Mouse (Mus musculus): ENCODE measurements around the gene Xylt1. TPM values are rescaled to one million over a fixed set of nuclear protein-coding genes. Genes with fewer than 3 reads are reported as not detected.

The Xylt1 gene
- polyA plus RNA-seq, 1 experiment from 2014 or later, result 2.7 TPM

DNA sequence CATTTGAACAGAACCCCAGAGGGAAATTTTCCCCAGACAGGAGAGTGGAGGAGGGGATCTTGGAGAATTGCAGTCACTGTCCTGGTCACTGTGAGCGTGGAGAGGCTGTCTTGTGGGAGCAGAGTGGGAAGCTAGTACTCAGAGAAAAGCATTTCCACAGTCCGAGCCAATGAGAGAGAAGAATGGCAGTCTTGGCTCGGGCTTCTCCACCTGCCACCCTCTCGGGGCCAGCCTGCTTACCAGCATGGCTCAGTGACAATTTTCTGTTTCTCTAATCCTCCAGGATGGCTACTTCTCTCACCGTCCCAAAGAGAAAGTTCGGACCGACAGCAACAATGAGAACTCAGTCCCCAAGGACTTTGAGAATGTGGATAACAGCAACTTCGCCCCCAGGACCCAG lies 167.5 kb downstream of the Xylt1 start:
- ATAC-seq (ENCODE audit: insufficient number of reproducible peaks, insufficient read depth, low FRiP score, low read depth), result no peak
- no peak overlapping the region for H3K9ac ChIP-seq (replicated peaks; ENCODE audit: low read depth, low read length)
- H3K4me1 ChIP-seq (ENCODE audit: control insufficient read depth, insufficient read depth, low read length), result peaks cover 5% of the 10 kb centered on the region; the same call in 1 of the 2 replicates
- WGBS, result 80% methylated on average over 8 of the region's 8 CpGs
- H3K4me2 ChIP-seq (replicated peaks; ENCODE audit: low read depth, low read length), result no peak overlapping the region
- H3K27ac ChIP-seq (ENCODE audit: low read length), result no peak overlapping the region
- H3K27me3 ChIP-seq (ENCODE audit: control insufficient read depth, insufficient read depth, low read length), result no peaks in the 10 kb centered on the region
- H3K36me3 ChIP-seq (ENCODE audit: control insufficient read depth, insufficient read depth, low read length), result no peaks in the 10 kb centered on the region
- no peak overlapping the region for H3K4me3 ChIP-seq (ENCODE audit: low read depth, low read length)
- no peaks in the 10 kb centered on the region for H3K9me3 ChIP-seq (ENCODE audit: control insufficient read depth, low read depth, low read length)

DNA sequence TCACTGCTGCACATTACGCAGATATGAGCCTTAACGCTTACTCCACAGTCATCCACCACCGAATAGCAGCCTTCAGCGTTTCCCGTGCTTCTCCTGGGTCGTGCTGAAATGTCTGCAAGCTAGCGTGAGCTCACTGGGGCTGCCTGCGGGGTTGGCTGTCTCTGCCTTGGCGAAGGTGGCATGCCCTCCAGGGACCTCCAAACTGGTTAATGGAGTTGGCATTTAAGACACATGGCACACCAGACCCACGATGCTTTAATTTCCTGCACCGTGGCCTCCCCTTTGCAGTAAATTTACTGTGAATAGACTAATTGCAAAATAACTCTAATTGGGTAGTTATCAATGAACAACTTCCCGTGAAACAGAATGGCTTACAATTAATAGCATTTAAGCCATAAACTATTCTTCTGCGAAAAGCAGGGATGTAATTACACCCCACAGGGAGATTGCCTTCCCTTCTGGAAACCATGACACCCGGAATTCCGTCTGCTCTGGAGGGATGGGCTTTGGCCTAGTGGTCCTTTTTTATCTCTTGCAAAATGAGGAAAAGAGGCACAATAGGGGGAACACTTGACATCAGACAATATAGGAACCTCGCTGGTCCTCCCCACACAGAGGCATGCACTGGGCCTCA lies 170.3 kb downstream of the Xylt1 start:
- H3K4me2 ChIP-seq (replicated peaks; ENCODE audit: low read depth, low read length), result no peak overlapping the region
- H3K27ac ChIP-seq (ENCODE audit: low read length), result no peak overlapping the region
- ATAC-seq (ENCODE audit: insufficient number of reproducible peaks, insufficient read depth, low FRiP score, low read depth), result no peak
- H3K36me3 ChIP-seq (ENCODE audit: control insufficient read depth, insufficient read depth, low read length), result no peaks in the 10 kb centered on the region
- H3K27me3 ChIP-seq (ENCODE audit: control insufficient read depth, insufficient read depth, low read length), result no peaks in the 10 kb centered on the region
- WGBS, result 81% methylated on average over 16 of the region's 16 CpGs
- H3K9me3 ChIP-seq (ENCODE audit: control insufficient read depth, low read depth, low read length), result no peaks in the 10 kb centered on the region
- no peak overlapping the region for H3K4me3 ChIP-seq (ENCODE audit: low read depth, low read length)
- H3K4me1 ChIP-seq (ENCODE audit: control insufficient read depth, insufficient read depth, low read length), result peaks cover 5% of the 10 kb centered on the region; the same call in 1 of the 2 replicates
- no peak overlapping the region for H3K9ac ChIP-seq (replicated peaks; ENCODE audit: low read depth, low read length)

GRCm38 (mm10) chr7:117553228-117553627 lies 172.4 kb downstream of the Xylt1 start:
- H3K36me3 ChIP-seq (ENCODE audit: control insufficient read depth, insufficient read depth, low read length), result no peaks in the 10 kb centered on the region
- H3K9me3 ChIP-seq (ENCODE audit: control insufficient read depth, low read depth, low read length), result no peaks in the 10 kb centered on the region
- no peak overlapping the region for H3K9ac ChIP-seq (replicated peaks; ENCODE audit: low read depth, low read length)
- no peaks in the 10 kb centered on the region for H3K27me3 ChIP-seq (ENCODE audit: control insufficient read depth, insufficient read depth, low read length)
- no peak overlapping the region for H3K27ac ChIP-seq (ENCODE audit: low read length)
- no peak overlapping the region for H3K4me2 ChIP-seq (replicated peaks; ENCODE audit: low read depth, low read length)
- WGBS, result 46% methylated on average over 12 of the region's 12 CpGs
- peak; percentile 30; the same call in 1 of the 2 replicates for ATAC-seq (ENCODE audit: insufficient number of reproducible peaks, insufficient read depth, low FRiP score, low read depth)
- H3K4me1 ChIP-seq (ENCODE audit: control insufficient read depth, insufficient read depth, low read length), result peaks cover 5% of the 10 kb centered on the region; the same call in 1 of the 2 replicates
- no peak overlapping the region for H3K4me3 ChIP-seq (ENCODE audit: low read depth, low read length)

DNA sequence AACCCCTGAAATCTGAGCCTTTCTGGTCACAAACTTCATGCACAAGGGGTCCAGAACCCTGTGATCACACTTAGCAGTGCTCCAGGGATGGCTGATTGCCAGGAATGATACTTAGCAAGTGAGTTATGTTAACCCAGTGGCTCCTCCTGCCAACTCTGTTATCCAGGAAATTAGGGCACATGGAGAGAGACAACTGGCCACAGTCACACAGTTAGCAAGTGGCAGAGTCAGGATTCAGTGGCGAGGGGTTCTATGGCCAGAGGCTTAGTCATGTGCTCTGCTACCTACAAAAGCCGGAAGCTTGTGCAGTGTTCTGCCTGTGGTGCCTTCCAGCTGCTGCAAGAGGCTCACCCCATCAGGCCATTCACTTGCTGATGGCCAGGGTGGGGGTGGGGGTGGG lies 175.0 kb downstream of the Xylt1 start:
- H3K4me3 ChIP-seq (ENCODE audit: low read depth, low read length), result no peak overlapping the region
- peak; percentile 64 for ATAC-seq (ENCODE audit: insufficient number of reproducible peaks, insufficient read depth, low FRiP score, low read depth)
- H3K4me2 ChIP-seq (replicated peaks; ENCODE audit: low read depth, low read length), result no peak overlapping the region
- no peaks in the 10 kb centered on the region for H3K27me3 ChIP-seq (ENCODE audit: control insufficient read depth, insufficient read depth, low read length)
- H3K9me3 ChIP-seq (ENCODE audit: control insufficient read depth, low read depth, low read length), result no peaks in the 10 kb centered on the region
- H3K27ac ChIP-seq (ENCODE audit: low read length), result no peak overlapping the region
- H3K9ac ChIP-seq (replicated peaks; ENCODE audit: low read depth, low read length), result no peak overlapping the region
- H3K36me3 ChIP-seq (ENCODE audit: control insufficient read depth, insufficient read depth, low read length), result no peaks in the 10 kb centered on the region
- 55% methylated on average over 2 of the region's 2 CpGs for WGBS
- H3K4me1 ChIP-seq (ENCODE audit: control insufficient read depth, insufficient read depth, low read length), result peaks cover 5% of the 10 kb centered on the region; the same call in 1 of the 2 replicates

GRCm38 (mm10) chr7:117558166-117558565 lies 177.4 kb downstream of the Xylt1 start:
- WGBS, result 82% methylated on average over 2 of the region's 2 CpGs
- H3K27ac ChIP-seq (ENCODE audit: low read length), result no peak overlapping the region
- ATAC-seq (ENCODE audit: insufficient number of reproducible peaks, insufficient read depth, low FRiP score, low read depth), result no peak

DNA sequence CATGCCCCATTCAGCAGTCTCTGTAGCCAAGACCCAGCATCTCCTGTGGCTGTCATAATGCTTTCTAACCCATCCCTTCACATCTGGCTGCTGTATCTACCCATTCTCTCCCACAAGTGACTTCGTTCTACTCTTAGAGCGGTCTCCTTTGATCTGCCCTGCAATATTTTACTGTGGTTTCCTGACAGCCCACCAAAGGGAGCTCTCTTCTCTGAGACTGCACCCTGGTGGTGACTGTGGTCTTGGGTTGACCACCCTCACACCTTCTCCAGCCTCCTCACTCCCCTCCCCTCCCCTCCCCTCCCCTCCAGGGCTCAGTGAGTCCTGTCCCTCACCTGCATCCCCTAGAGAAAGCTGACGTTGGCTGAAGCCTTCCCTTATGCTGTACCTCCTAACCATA lies 178.3 kb downstream of the Xylt1 start:
- H3K36me3 ChIP-seq (ENCODE audit: control insufficient read depth, insufficient read depth, low read length), result no peaks in the 10 kb centered on the region
- WGBS, result 70% methylated on average over 3 of the region's 3 CpGs
- H3K9me3 ChIP-seq (ENCODE audit: control insufficient read depth, low read depth, low read length), result no peaks in the 10 kb centered on the region
- no peaks in the 10 kb centered on the region for H3K27me3 ChIP-seq (ENCODE audit: control insufficient read depth, insufficient read depth, low read length)
- no peak for ATAC-seq (ENCODE audit: insufficient number of reproducible peaks, insufficient read depth, low FRiP score, low read depth)
- H3K9ac ChIP-seq (replicated peaks; ENCODE audit: low read depth, low read length), result no peak overlapping the region
- no peak overlapping the region for H3K4me3 ChIP-seq (ENCODE audit: low read depth, low read length)
- H3K4me2 ChIP-seq (replicated peaks; ENCODE audit: low read depth, low read length), result no peak overlapping the region
- no peak overlapping the region for H3K27ac ChIP-seq (ENCODE audit: low read length)
- no peaks in the 10 kb centered on the region for H3K4me1 ChIP-seq (ENCODE audit: control insufficient read depth, insufficient read depth, low read length)

More at GRCm38 (mm10) chr7:117558166-117558565, 177.4 kb downstream of the Xylt1 start:
- no peak overlapping the region for H3K9ac ChIP-seq (replicated peaks; ENCODE audit: low read depth, low read length)
- no peak overlapping the region for H3K4me2 ChIP-seq (replicated peaks; ENCODE audit: low read depth, low read length)
- no peaks in the 10 kb centered on the region for H3K27me3 ChIP-seq (ENCODE audit: control insufficient read depth, insufficient read depth, low read length)
- no peaks in the 10 kb centered on the region for H3K4me1 ChIP-seq (ENCODE audit: control insufficient read depth, insufficient read depth, low read length)
- H3K36me3 ChIP-seq (ENCODE audit: control insufficient read depth, insufficient read depth, low read length), result no peaks in the 10 kb centered on the region
- no peaks in the 10 kb centered on the region for H3K9me3 ChIP-seq (ENCODE audit: control insufficient read depth, low read depth, low read length)
- H3K4me3 ChIP-seq (ENCODE audit: low read depth, low read length), result no peak overlapping the region

DNA sequence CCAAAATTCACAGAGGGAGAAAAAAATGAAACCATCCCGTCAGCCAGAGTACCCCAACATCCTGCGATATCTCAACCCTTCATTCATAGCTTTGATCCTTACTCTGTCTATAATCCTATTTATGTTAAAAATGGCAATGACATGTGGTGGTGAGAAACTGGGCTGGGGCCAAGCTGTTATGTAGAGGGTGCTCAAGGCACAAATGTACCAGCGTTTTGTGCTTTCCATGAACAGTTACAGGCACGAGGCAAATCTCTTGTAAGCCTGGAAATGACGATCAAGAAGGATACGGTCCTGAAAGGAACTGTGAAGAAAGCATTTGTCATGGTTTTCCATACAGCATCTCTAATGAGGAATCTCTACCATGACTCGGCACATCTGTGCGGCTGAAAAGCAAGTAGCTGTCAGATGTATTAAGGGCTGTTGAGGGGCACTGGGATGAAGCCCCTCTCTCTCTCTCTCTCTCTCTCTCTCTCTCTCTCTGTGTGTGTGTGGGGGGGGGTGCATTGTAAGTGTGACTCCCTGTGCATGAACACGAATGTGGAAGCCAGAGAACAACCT lies 183.2 kb downstream of the Xylt1 start:
- Histone ChIP-seq H3K27me3 (ENCODE audit: control insufficient read depth, insufficient read depth, low read length) (no peaks in the 10 kb centered on the region), H3K4me2 (replicated peaks; ENCODE audit: low read depth, low read length) (no peak overlapping the region), H3K4me3 (ENCODE audit: low read depth, low read length) (no peak overlapping the region), H3K9ac (replicated peaks; ENCODE audit: low read depth, low read length) (no peak overlapping the region), H3K36me3 (ENCODE audit: control insufficient read depth, insufficient read depth, low read length) (no peaks in the 10 kb centered on the region), H3K4me1 (ENCODE audit: control insufficient read depth, insufficient read depth, low read length) (no peaks in the 10 kb centered on the region), H3K9me3 (ENCODE audit: control insufficient read depth, low read depth, low read length) (no peaks in the 10 kb centered on the region), H3K27ac (ENCODE audit: low read length) (no peak overlapping the region)
- WGBS, result 75% methylated on average over 9 of the region's 9 CpGs
- ATAC-seq (ENCODE audit: insufficient number of reproducible peaks, insufficient read depth, low FRiP score, low read depth), result no peak

DNA sequence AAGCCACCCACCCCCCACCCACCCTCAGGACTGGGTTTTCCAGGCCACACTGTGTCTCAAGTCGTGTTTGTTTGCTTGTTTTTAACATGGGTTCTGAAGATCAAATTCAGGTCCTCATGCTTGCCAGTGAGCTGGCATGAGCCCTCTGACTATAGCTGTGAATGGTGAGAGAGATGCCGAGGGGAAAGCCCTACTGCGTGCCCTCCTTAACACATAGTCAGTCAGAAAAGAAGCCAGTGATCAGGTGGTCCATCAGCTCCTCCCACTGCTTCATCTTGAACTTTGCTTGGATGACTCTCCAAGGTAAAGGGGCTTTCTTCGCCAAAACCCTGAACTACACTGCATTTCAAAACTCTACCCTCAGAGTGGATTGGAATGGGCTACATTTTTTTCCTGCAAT lies 183.8 kb downstream of the Xylt1 start:
- Histone ChIP-seq H3K4me1 (ENCODE audit: control insufficient read depth, insufficient read depth, low read length) (no peaks in the 10 kb centered on the region), H3K4me2 (replicated peaks; ENCODE audit: low read depth, low read length) (no peak overlapping the region), H3K4me3 (ENCODE audit: low read depth, low read length) (no peak overlapping the region), H3K27ac (ENCODE audit: low read length) (no peak overlapping the region), H3K36me3 (ENCODE audit: control insufficient read depth, insufficient read depth, low read length) (no peaks in the 10 kb centered on the region), H3K27me3 (ENCODE audit: control insufficient read depth, insufficient read depth, low read length) (no peaks in the 10 kb centered on the region), H3K9me3 (ENCODE audit: control insufficient read depth, low read depth, low read length) (no peaks in the 10 kb centered on the region), H3K9ac (replicated peaks; ENCODE audit: low read depth, low read length) (no peak overlapping the region)
- WGBS, result 74% methylated on average over 4 of the region's 4 CpGs
- ATAC-seq (ENCODE audit: insufficient number of reproducible peaks, insufficient read depth, low FRiP score, low read depth), result no peak

- no peaks in the 10 kb centered on the region for H3K4me1 ChIP-seq (ENCODE audit: control insufficient read depth, insufficient read depth, low read length)
- H3K9me3 ChIP-seq (ENCODE audit: control insufficient read depth, low read depth, low read length), result no peaks in the 10 kb centered on the region
- H3K27me3 ChIP-seq (ENCODE audit: control insufficient read depth, insufficient read depth, low read length), result no peaks in the 10 kb centered on the region
- 66% methylated on average over 2 of the region's 2 CpGs for WGBS
- no peak overlapping the region for H3K4me3 ChIP-seq (ENCODE audit: low read depth, low read length)
- ATAC-seq (ENCODE audit: insufficient number of reproducible peaks, insufficient read depth, low FRiP score, low read depth), result no peak
- no peak overlapping the region for H3K4me2 ChIP-seq (replicated peaks; ENCODE audit: low read depth, low read length)
- H3K36me3 ChIP-seq (ENCODE audit: control insufficient read depth, insufficient read depth, low read length), result no peaks in the 10 kb centered on the region
- no peak overlapping the region for H3K27ac ChIP-seq (ENCODE audit: low read length)
- H3K9ac ChIP-seq (replicated peaks; ENCODE audit: low read depth, low read length), result no peak overlapping the region
These were observed 185.3 kb downstream of the Xylt1 start for GRCm38 (mm10) chr7:117566115-117566514.

Data from stomach, embryonic 14.5 days (tissue).